Mouse (Mus musculus): ENCODE data around the gene Bin2. TPM values are rescaled to one million over a fixed set of nuclear protein-coding genes. Genes with fewer than 3 reads are reported as not detected.

Bin2 gene
- total and polyA plus RNA-seq, 3 experiments, result 51.4 to 89.9 (median 64.8) TPM

DNA sequence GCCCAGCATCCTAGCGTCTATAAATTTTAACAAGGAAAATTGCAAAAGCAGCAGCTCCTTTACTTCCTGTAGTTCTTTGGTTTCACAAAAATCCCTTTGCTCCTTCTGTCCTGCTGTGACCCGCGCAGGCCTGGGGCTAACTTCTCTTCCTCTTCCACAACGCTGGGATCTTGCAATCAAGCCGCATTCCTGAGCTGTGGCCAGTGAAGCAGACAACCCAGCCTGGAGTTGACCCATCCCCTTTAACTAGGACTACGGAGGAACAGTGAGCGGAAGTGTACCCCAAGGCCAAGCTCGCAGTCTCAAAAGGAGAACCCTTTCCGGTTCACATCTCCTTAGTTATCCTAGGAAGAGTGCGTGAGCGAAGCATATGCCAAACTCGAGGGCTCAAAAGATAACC is 9.2 kb upstream of the Bin2 start:
- H3K27ac ChIP-seq (ENCODE audit: insufficient read depth, low read depth), result no peak overlapping the region
- dilution Hi-C loops (cut with MboI; ENCODE audit: extremely low pct_ligation_motif_present, extremely low pct_unique_long_range_greater_than_20kb, low sequenced_read_pairs), result no loop called here
- no peaks in the 10 kb centered on the region for H3K9me3 ChIP-seq (replicated peaks; ENCODE audit: low read length)
- no peak for TF ChIP-seq POLR2AphosphoS2 (IDR thresholded peaks at IDR 0.05; ENCODE audit: low read depth, low read length)
- TF ChIP-seq CHD2 (IDR thresholded peaks at IDR 0.05; ENCODE audit: low read length), result no peak
- TF ChIP-seq CTCF (conservative IDR thresholded peaks at IDR 0.05 in 1 of 2, IDR thresholded peaks at IDR 0.05 in 1 of 2; ENCODE audit: low read depth in 2 of 2, low read length in 2 of 2), result no peak
- TF ChIP-seq E2F4 (IDR thresholded peaks at IDR 0.05; ENCODE audit: insufficient replicate concordance, low read depth, low read length), result no peak
- no peak for TF ChIP-seq ELF1 (IDR thresholded peaks at IDR 0.05; ENCODE audit: low read depth, low read length)
- no peak for TF ChIP-seq MAZ (IDR thresholded peaks at IDR 0.05; ENCODE audit: low read depth, low read length)
- no peak for TF ChIP-seq MEF2A (IDR thresholded peaks at IDR 0.05; ENCODE audit: borderline replicate concordance, low read depth, low read length)
- no peak for TF ChIP-seq USF2 (conservative IDR thresholded peaks at IDR 0.05; ENCODE audit: low read depth, low read length)
- TF ChIP-seq NELFE (IDR thresholded peaks at IDR 0.05; ENCODE audit: low read depth, low read length), result no peak
- no peak for TF ChIP-seq TCF12 (IDR thresholded peaks at IDR 0.05; ENCODE audit: low read depth, low read length)
- no peak for TF ChIP-seq IRF4 (IDR thresholded peaks at IDR 0.05; ENCODE audit: low read depth, low read length)
- no peak for TF ChIP-seq HCFC1 (IDR thresholded peaks at IDR 0.05; ENCODE audit: low read depth, low read length)
- TF ChIP-seq EP300 (IDR thresholded peaks at IDR 0.05; ENCODE audit: low read length), result no peak
- TF ChIP-seq MXI1 (IDR thresholded peaks at IDR 0.05; ENCODE audit: low read depth, low read length), result no peak
- TF ChIP-seq PAX5 (IDR thresholded peaks at IDR 0.05; ENCODE audit: low read length), result no peak
- TF ChIP-seq USF1 (IDR thresholded peaks at IDR 0.05; ENCODE audit: low read depth, low read length), result no peak
- peaks cover 2 to 24% of the 10 kb centered on the region in 2 experiments; a peak in 3 of 4 replicates for H3K4me1 ChIP-seq (ENCODE audit: control insufficient read depth in 1 of 2, insufficient read depth in 2 of 2)
- peaks cover 0 to 2% of the 10 kb centered on the region in 2 experiments for H3K36me3 ChIP-seq (replicated peaks in 1 of 2; ENCODE audit: control insufficient read depth in 1 of 2, insufficient read depth in 1 of 2, low read length in 1 of 2)
- H3K4me2 ChIP-seq (ENCODE audit: insufficient read depth, low read depth, poor library complexity, severe bottlenecking), result no peak overlapping the region
- in situ Hi-C loops (cut with MboI; ENCODE audit: low pct_ligation_motif_present, low pct_unique_long_range_greater_than_20kb, low sequenced_read_pairs), result loop anchor here (10.0 kb wide), 1 partner anchor 144 kb away; no protein-coding TSS in a partner anchor
- DNase-seq (ENCODE audit: extremely low read depth), result no peak
- no peaks in the 10 kb centered on the region for H3K27me3 ChIP-seq (replicated peaks)
- H3K9ac ChIP-seq (ENCODE audit: insufficient read depth, low read depth), result no peak overlapping the region
- H3K79me2 ChIP-seq (replicated peaks; ENCODE audit: control insufficient read depth, extremely low read depth, insufficient read depth, poor library complexity, severe bottlenecking), result no peaks in the 10 kb centered on the region
- H3K4me3 ChIP-seq (replicated peaks in 1 of 3; ENCODE audit: low read depth in 2 of 3, low read length in 2 of 3, poor library complexity in 1 of 3), result no peak overlapping the region

DNA sequence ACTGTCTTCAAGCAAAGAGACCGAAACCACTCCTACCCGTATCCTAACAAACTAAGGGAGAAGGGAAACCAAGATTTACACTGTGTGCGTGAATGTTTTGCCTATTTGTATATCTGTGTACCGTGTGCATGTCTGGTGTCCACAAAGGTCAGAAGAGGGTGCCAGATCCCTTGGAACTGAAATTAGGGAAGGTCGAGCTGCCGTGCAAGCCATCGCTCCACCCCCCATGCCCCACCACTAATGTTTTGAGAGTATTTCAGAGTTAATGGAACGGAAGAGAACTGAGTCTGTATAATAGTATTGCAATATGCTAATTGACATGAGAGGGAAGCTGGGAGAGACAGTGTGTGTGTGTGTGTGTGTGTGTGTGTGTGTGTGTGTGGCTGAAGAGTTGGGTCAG is 8.3 kb upstream of the Bin2 start:
- no peak overlapping the region for H3K9ac ChIP-seq (ENCODE audit: insufficient read depth, low read depth)
- no peaks in the 10 kb centered on the region for H3K27me3 ChIP-seq (replicated peaks)
- H3K36me3 ChIP-seq (replicated peaks in 1 of 2; ENCODE audit: control insufficient read depth in 1 of 2, insufficient read depth in 1 of 2, low read length in 1 of 2), result peaks cover 0 to 2% of the 10 kb centered on the region in 2 experiments
- dilution Hi-C loops (cut with MboI; ENCODE audit: extremely low pct_ligation_motif_present, extremely low pct_unique_long_range_greater_than_20kb, low sequenced_read_pairs) (no loop called here), in situ Hi-C loops (cut with MboI; ENCODE audit: low pct_ligation_motif_present, low pct_unique_long_range_greater_than_20kb, low sequenced_read_pairs) (loop anchor here (10.0 kb wide), 1 partner anchor 143 kb away; no protein-coding TSS in a partner anchor)
- no peaks in the 10 kb centered on the region for H3K79me2 ChIP-seq (replicated peaks; ENCODE audit: control insufficient read depth, extremely low read depth, insufficient read depth, poor library complexity, severe bottlenecking)
- H3K4me3 ChIP-seq (replicated peaks in 1 of 3; ENCODE audit: low read depth in 2 of 3, low read length in 2 of 3, poor library complexity in 1 of 3), result no peak overlapping the region
- no peak overlapping the region for H3K4me2 ChIP-seq (ENCODE audit: insufficient read depth, low read depth, poor library complexity, severe bottlenecking)
- peaks cover 6 to 31% of the 10 kb centered on the region in 2 experiments for H3K4me1 ChIP-seq (ENCODE audit: control insufficient read depth in 1 of 2, insufficient read depth in 2 of 2)
- no peak for DNase-seq (ENCODE audit: extremely low read depth)
- TF ChIP-seq ZKSCAN1 (IDR thresholded peaks at IDR 0.05; ENCODE audit: borderline replicate concordance, low read depth, low read length), result no peak
- no peak for TF ChIP-seq EP300 (IDR thresholded peaks at IDR 0.05; ENCODE audit: low read length)
- TF ChIP-seq ZMIZ1 (IDR thresholded peaks at IDR 0.05; ENCODE audit: low read depth, low read length), result no peak
- TF ChIP-seq ZNF384 (IDR thresholded peaks at IDR 0.05; ENCODE audit: low read depth, low read length), result no peak
- TF ChIP-seq SMC3 (IDR thresholded peaks at IDR 0.05; ENCODE audit: low read depth, low read length), result no peak
- TF ChIP-seq RCOR1 (conservative IDR thresholded peaks at IDR 0.05; ENCODE audit: low read depth, low read length), result no peak
- no peak for TF ChIP-seq ELF1 (IDR thresholded peaks at IDR 0.05; ENCODE audit: low read depth, low read length)
- no peak for TF ChIP-seq MEF2A (IDR thresholded peaks at IDR 0.05; ENCODE audit: borderline replicate concordance, low read depth, low read length)
- TF ChIP-seq TBP (conservative IDR thresholded peaks at IDR 0.05; ENCODE audit: low read depth, low read length), result no peak
- no peak for TF ChIP-seq MAZ (IDR thresholded peaks at IDR 0.05; ENCODE audit: low read depth, low read length)
- no peak for TF ChIP-seq CHD1 (IDR thresholded peaks at IDR 0.05; ENCODE audit: low read depth, low read length)
- no peak for TF ChIP-seq MXI1 (IDR thresholded peaks at IDR 0.05; ENCODE audit: low read depth, low read length)
- TF ChIP-seq UBTF (IDR thresholded peaks at IDR 0.05; ENCODE audit: low read depth, low read length), result no peak
- no peak for TF ChIP-seq NELFE (IDR thresholded peaks at IDR 0.05; ENCODE audit: low read depth, low read length)
- no peaks in the 10 kb centered on the region for H3K9me3 ChIP-seq (replicated peaks; ENCODE audit: low read length)
- H3K27ac ChIP-seq (ENCODE audit: insufficient read depth, low read depth), result no peak overlapping the region

All from CH12.LX (cell line).